Mouse (Mus musculus): Measurements from ENCODE around the gene Wfdc10. TPM values are rescaled to one million over a fixed set of nuclear protein-coding genes. Genes with fewer than 3 reads are reported as not detected.

Gene Wfdc10
- polyA plus RNA-seq (2014; fragmentation: Illumina TruSeq; extraction: RNeasy Lipid Tissue Mini Kit (QIAGEN cat#74804); ENCODE audit: low read depth, low replicate concordance), result not detected

DNA sequence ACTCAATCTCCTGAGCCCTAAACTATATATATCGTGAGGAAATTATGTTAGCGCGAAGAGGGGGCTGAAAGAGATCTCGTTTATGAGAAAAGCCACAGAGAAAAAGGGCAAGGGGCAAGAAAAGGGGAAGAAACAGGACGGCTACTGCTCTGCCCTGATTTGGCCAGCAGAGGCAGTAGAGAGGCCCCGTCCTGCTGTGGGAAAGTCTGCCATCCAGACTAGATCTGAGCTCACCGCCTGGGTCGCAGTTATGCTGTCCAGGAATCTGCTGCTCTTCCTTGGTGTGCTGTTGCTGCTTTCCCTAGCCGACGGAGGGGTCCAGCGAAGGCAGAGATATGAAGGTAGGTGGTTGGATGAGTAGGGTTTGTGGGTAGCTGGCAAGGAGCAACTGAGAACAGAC lies at the start of gene Wfdc10:
TSS of gene Wfdc10 (plus strand) at position 189 of the 400 bp plus-strand sequence.

DNA sequence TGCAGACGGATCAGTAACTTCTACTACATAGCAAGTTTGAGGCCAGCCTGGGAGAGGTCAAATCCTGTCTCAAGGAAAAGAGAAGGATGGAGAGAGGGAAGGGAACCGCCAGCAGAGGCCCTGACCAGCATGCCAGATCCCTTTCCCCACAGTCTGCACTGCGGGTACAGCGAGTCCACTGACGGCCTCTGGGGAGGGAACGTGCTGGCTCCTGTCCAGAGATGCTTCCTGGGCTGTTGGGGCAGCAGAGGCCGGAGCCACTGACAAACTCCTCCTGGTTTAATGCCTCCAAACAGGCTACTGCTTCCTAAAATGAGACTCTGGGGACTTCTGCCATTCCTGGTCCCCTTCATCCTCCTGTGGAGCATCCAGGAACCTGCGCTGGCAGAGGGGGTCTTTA lies 42.4 kb upstream of the Wfdc10 start, which contains the start of the genes Wfdc6b and Wfdc8:
TSS of gene Wfdc6b (plus strand) at position 52 of the 400 bp plus-strand sequence.
TSS of gene Wfdc8 (minus strand) at position 156 of the 400 bp plus-strand sequence.

DNA sequence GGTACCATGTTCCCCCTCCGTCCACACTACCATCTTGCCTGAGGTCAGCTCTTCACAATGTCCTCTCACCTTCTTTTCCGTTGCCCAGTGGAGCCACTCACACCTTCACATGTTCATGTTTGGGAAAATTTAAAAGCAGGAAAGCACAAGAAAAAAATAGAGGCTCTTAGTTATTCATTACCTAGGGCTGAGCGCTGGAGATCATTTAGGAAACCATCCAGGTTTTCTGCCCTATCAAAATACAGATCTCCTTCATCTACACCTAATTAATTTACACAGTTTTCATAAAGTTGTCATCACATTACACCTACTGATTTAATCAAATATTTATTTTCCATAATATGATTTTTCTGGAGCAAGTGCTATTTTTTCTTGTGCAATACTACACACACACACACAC lies 17.1 kb upstream of the Wfdc10 start, which contains the start of gene Wfdc16:
TSS of gene Wfdc16 (minus strand) at position 101 of the 400 bp plus-strand sequence.

DNA sequence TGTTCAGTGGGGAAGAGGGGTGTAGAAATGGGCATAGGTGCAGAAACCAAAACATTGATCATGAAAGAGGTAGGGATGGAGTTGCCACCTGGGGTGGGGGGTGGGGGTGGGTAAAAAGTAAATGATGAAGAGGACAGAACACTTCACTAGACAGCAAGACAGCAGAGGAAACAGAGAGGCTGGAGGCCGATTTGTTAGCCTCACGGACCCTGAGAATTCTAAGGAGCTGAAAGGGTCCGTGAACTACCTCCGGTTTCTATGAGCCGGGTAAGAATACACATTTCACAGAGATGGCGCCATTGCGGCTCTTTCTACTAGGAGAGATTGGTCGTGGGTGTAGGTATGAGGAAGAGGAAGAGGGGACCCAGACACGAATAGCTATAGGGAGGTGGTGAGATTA lies 637 bp downstream of the Wfdc10 start, which contains the start of gene Wfdc9:
TSS of gene Wfdc9 (minus strand) at position 101 of the 400 bp plus-strand sequence.

DNA sequence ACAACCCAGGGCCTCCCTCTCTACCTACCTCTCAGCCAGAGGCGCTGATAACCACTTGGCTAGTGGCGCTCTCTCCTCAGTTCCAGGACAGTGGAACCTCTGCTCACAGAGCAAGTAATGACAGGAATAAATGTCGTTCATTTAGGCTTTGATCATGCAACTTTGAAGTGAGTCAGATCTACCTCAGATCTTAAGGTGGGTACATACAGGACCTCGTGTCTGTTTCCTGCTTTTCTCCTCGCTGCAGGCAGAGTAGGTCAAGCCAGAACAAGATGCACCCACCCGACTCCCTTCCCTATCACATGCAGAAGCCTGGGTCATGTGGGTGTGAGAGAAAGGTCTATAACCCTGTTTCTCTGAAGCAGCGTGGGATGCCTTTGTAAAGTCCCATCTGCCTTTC lies 18.1 kb downstream of the Wfdc10 start, which contains the start of gene Wfdc11:
TSS of gene Wfdc11 (minus strand) at position 101 of the 400 bp plus-strand sequence.

DNA sequence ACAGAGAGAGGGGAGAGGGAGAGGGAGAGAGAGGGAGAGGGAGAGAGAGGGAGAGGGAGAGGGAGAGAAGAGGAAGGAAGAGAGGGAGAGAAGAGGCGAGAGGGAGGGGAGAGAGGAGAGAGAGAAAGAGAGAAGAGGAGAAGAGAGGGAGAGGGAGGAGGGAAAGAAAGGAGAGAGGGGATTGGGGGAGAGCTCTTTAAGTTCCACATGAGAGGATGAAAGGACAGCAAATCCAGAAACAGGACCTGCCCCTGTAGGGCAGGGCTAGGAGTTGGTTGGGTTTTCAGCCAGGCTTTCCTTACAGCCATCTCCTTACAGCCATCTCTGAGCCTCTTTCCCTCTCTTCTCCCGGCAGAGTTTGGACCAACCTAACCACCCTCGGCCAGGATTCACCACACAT lies 29.0 kb downstream of the Wfdc10 start, which contains the start of gene Wfdc13:
TSS of gene Wfdc13 (plus strand) at position 301 of the 400 bp plus-strand sequence.

DNA sequence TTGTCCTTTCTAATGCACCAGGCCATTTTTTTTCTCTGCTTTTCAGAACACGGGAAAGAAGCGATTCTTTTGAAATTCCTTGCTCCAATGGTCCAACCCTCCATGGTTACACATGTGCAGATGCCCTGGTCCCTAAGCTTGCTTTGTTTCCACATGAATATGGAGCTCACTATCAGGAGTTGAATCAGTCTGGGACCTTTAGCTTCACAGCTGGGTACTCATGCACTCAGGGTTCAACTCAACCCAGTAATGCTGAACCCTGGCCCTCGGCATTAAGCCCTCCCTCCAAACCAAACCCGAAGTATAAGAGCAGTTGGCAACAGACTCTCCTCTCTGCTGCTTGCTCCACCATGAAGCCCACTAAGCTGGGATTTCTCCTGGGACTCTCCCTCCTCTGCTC lies 42.4 kb downstream of the Wfdc10 start, which contains the start of gene Spint4:
TSS of gene Spint4 (plus strand) at position 301 of the 400 bp plus-strand sequence.

Other genes starting within 250 kb of the Wfdc10 start
- 55.2 TPM for gene Sdc4, start 212.2 kb upstream of the Wfdc10 start, polyA plus RNA-seq (2014; fragmentation: Illumina TruSeq; extraction: RNeasy Lipid Tissue Mini Kit (QIAGEN cat#74804); ENCODE audit: low read depth, low replicate concordance)
- gene Sys1, start 199.1 kb upstream of the Wfdc10 start, polyA plus RNA-seq (2014; fragmentation: Illumina TruSeq; extraction: RNeasy Lipid Tissue Mini Kit (QIAGEN cat#74804); ENCODE audit: low read depth, low replicate concordance), result 7.6 TPM
- gene Gm20458, start 195.1 kb upstream of the Wfdc10 start, polyA plus RNA-seq (2014; fragmentation: Illumina TruSeq; extraction: RNeasy Lipid Tissue Mini Kit (QIAGEN cat#74804); ENCODE audit: low read depth, low replicate concordance), result not detected
- gene Trp53tg5, start 182.3 kb upstream of the Wfdc10 start, polyA plus RNA-seq (2014; fragmentation: Illumina TruSeq; extraction: RNeasy Lipid Tissue Mini Kit (QIAGEN cat#74804); ENCODE audit: low read depth, low replicate concordance), result not detected
- gene Dbndd2, start 169.9 kb upstream of the Wfdc10 start, polyA plus RNA-seq (2014; fragmentation: Illumina TruSeq; extraction: RNeasy Lipid Tissue Mini Kit (QIAGEN cat#74804); ENCODE audit: low read depth, low replicate concordance), result 3.4 TPM
- gene Pigt, start 158.5 kb upstream of the Wfdc10 start, polyA plus RNA-seq (2014; fragmentation: Illumina TruSeq; extraction: RNeasy Lipid Tissue Mini Kit (QIAGEN cat#74804); ENCODE audit: low read depth, low replicate concordance), result 7.0 TPM
- not detected for gene Wfdc2, start 93.6 kb upstream of the Wfdc10 start, polyA plus RNA-seq (2014; fragmentation: Illumina TruSeq; extraction: RNeasy Lipid Tissue Mini Kit (QIAGEN cat#74804); ENCODE audit: low read depth, low replicate concordance)
- gene Spint3, start 82.6 kb upstream of the Wfdc10 start, polyA plus RNA-seq (2014; fragmentation: Illumina TruSeq; extraction: RNeasy Lipid Tissue Mini Kit (QIAGEN cat#74804); ENCODE audit: low read depth, low replicate concordance), result not detected
- gene Wfdc6a, start 70.6 kb upstream of the Wfdc10 start, polyA plus RNA-seq (2014; fragmentation: Illumina TruSeq; extraction: RNeasy Lipid Tissue Mini Kit (QIAGEN cat#74804); ENCODE audit: low read depth, low replicate concordance), result not detected
- gene Eppin, start 62.5 kb upstream of the Wfdc10 start, polyA plus RNA-seq (2014; fragmentation: Illumina TruSeq; extraction: RNeasy Lipid Tissue Mini Kit (QIAGEN cat#74804); ENCODE audit: low read depth, low replicate concordance), result not detected
- gene Wfdc6b, start 42.5 kb upstream of the Wfdc10 start, polyA plus RNA-seq (2014; fragmentation: Illumina TruSeq; extraction: RNeasy Lipid Tissue Mini Kit (QIAGEN cat#74804); ENCODE audit: low read depth, low replicate concordance), result not detected
- not detected for gene Wfdc8, start 42.4 kb upstream of the Wfdc10 start, polyA plus RNA-seq (2014; fragmentation: Illumina TruSeq; extraction: RNeasy Lipid Tissue Mini Kit (QIAGEN cat#74804); ENCODE audit: low read depth, low replicate concordance)
- not detected for gene Wfdc16, start 17.2 kb upstream of the Wfdc10 start, polyA plus RNA-seq (2014; fragmentation: Illumina TruSeq; extraction: RNeasy Lipid Tissue Mini Kit (QIAGEN cat#74804); ENCODE audit: low read depth, low replicate concordance)
- not detected for gene Wfdc9, start 537 bp downstream of the Wfdc10 start, polyA plus RNA-seq (2014; fragmentation: Illumina TruSeq; extraction: RNeasy Lipid Tissue Mini Kit (QIAGEN cat#74804); ENCODE audit: low read depth, low replicate concordance)
- not detected for gene Wfdc11, start 18.0 kb downstream of the Wfdc10 start, polyA plus RNA-seq (2014; fragmentation: Illumina TruSeq; extraction: RNeasy Lipid Tissue Mini Kit (QIAGEN cat#74804); ENCODE audit: low read depth, low replicate concordance)
- gene Wfdc13, start 29.1 kb downstream of the Wfdc10 start, polyA plus RNA-seq (2014; fragmentation: Illumina TruSeq; extraction: RNeasy Lipid Tissue Mini Kit (QIAGEN cat#74804); ENCODE audit: low read depth, low replicate concordance), result not detected
- not detected for gene Spint4, start 42.5 kb downstream of the Wfdc10 start, polyA plus RNA-seq (2014; fragmentation: Illumina TruSeq; extraction: RNeasy Lipid Tissue Mini Kit (QIAGEN cat#74804); ENCODE audit: low read depth, low replicate concordance)
- not detected for gene Spint5, start 59.3 kb downstream of the Wfdc10 start, polyA plus RNA-seq (2014; fragmentation: Illumina TruSeq; extraction: RNeasy Lipid Tissue Mini Kit (QIAGEN cat#74804); ENCODE audit: low read depth, low replicate concordance)
- 0.35 TPM for gene Wfdc3, start 89.9 kb downstream of the Wfdc10 start, polyA plus RNA-seq (2014; fragmentation: Illumina TruSeq; extraction: RNeasy Lipid Tissue Mini Kit (QIAGEN cat#74804); ENCODE audit: low read depth, low replicate concordance)
- 4.6 TPM for gene Dnttip1, start 89.9 kb downstream of the Wfdc10 start, polyA plus RNA-seq (2014; fragmentation: Illumina TruSeq; extraction: RNeasy Lipid Tissue Mini Kit (QIAGEN cat#74804); ENCODE audit: low read depth, low replicate concordance)
- gene Ube2c, start 113.9 kb downstream of the Wfdc10 start, polyA plus RNA-seq (2014; fragmentation: Illumina TruSeq; extraction: RNeasy Lipid Tissue Mini Kit (QIAGEN cat#74804); ENCODE audit: low read depth, low replicate concordance), result 2.9 TPM
- 8.5 TPM for gene Tnnc2, start 123.9 kb downstream of the Wfdc10 start, polyA plus RNA-seq (2014; fragmentation: Illumina TruSeq; extraction: RNeasy Lipid Tissue Mini Kit (QIAGEN cat#74804); ENCODE audit: low read depth, low replicate concordance)
- 3.9 TPM for gene Snx21, start 129.8 kb downstream of the Wfdc10 start, polyA plus RNA-seq (2014; fragmentation: Illumina TruSeq; extraction: RNeasy Lipid Tissue Mini Kit (QIAGEN cat#74804); ENCODE audit: low read depth, low replicate concordance)
- not detected for gene Acot8, start 148.8 kb downstream of the Wfdc10 start, polyA plus RNA-seq (2014; fragmentation: Illumina TruSeq; extraction: RNeasy Lipid Tissue Mini Kit (QIAGEN cat#74804); ENCODE audit: low read depth, low replicate concordance)
- gene Zswim3, start 149.1 kb downstream of the Wfdc10 start, polyA plus RNA-seq (2014; fragmentation: Illumina TruSeq; extraction: RNeasy Lipid Tissue Mini Kit (QIAGEN cat#74804); ENCODE audit: low read depth, low replicate concordance), result 1.8 TPM
- 4.4 TPM for gene Zswim1, start 166.6 kb downstream of the Wfdc10 start, polyA plus RNA-seq (2014; fragmentation: Illumina TruSeq; extraction: RNeasy Lipid Tissue Mini Kit (QIAGEN cat#74804); ENCODE audit: low read depth, low replicate concordance)
- not detected for gene Spata25, start 172.5 kb downstream of the Wfdc10 start, polyA plus RNA-seq (2014; fragmentation: Illumina TruSeq; extraction: RNeasy Lipid Tissue Mini Kit (QIAGEN cat#74804); ENCODE audit: low read depth, low replicate concordance)
- 30.7 TPM for gene Ctsa, start 176.8 kb downstream of the Wfdc10 start, polyA plus RNA-seq (2014; fragmentation: Illumina TruSeq; extraction: RNeasy Lipid Tissue Mini Kit (QIAGEN cat#74804); ENCODE audit: low read depth, low replicate concordance)
- gene Neurl2, start 177.4 kb downstream of the Wfdc10 start, polyA plus RNA-seq (2014; fragmentation: Illumina TruSeq; extraction: RNeasy Lipid Tissue Mini Kit (QIAGEN cat#74804); ENCODE audit: low read depth, low replicate concordance), result not detected
- gene Pltp, start 201.7 kb downstream of the Wfdc10 start, polyA plus RNA-seq (2014; fragmentation: Illumina TruSeq; extraction: RNeasy Lipid Tissue Mini Kit (QIAGEN cat#74804); ENCODE audit: low read depth, low replicate concordance), result 0.87 TPM
- 4.0 TPM for gene Pcif1, start 223.3 kb downstream of the Wfdc10 start, polyA plus RNA-seq (2014; fragmentation: Illumina TruSeq; extraction: RNeasy Lipid Tissue Mini Kit (QIAGEN cat#74804); ENCODE audit: low read depth, low replicate concordance)

All from adrenal gland, adult 10 weeks (tissue).